Mouse (Mus musculus): Measurements from ENCODE around the gene Col2a1.

DNA sequence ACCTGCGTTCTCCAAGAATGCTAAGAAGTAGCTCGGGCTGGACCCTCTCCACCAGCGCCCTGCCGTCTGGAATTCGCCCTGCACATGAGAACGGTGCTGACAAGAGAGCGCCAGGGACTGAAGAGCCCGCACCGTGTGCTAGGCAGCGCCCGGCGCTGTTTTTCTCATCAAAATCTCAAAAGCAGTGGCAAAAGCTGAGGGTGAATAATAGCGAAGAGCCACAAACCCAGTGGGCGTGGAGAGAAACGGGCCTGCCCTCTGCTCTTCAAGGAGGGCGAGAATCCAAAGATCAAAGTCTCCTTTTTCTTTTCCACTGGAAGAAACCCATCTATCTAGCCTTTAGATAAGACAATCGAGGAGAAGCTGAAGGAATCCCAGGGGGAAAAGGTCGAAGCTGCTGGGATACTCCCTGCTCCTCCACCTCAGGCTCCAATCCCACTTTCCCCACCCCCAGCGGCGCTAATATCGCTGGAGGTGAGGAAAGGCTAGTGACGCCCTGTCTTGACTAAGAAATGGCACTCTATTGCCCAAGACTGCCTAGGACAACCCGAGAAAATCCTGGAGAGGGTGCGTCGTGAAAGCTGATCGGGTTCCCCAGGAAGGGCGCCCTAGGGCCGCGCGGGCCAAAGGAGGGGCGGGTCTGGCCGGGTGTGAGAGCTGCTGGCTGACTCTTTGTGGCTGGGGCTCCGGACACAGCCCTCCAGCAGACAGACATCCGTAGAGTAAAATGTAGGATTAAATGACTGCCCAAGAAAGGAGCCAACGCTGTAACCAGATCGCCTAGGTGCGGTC is 3.0 kb downstream of the Col2a1 start:
- no peak for TF ChIP-seq CTCF (IDR thresholded peaks at IDR 0.05; ENCODE audit: control insufficient read depth, insufficient read depth, low read length)
- no peak for TF ChIP-seq POLR2A (IDR thresholded peaks at IDR 0.05; ENCODE audit: borderline replicate concordance, control insufficient read depth, low read depth, low read length)

All from bone marrow, adult 2 months (tissue).